Mouse (Mus musculus) C2C12 (cell line): ENCODE measurements at regions not wholly inside any gene's neighbourhood (a gene's known extent, or its start where the extent isn't known, plus 50 kb on each side); places are given as distances from the start of the nearest gene placed in this dataset.

Experiments used
- H3K27me3 ChIP-seq: one replicate; pipeline ENCODE4 v1.6.1; 2011; ENCODE audit not compliant: control insufficient read depth, insufficient read depth, insufficient read length
- H3K36me3 ChIP-seq: one replicate; pipeline ENCODE4 v1.6.1; 2011; ENCODE audit not compliant: control insufficient read depth, insufficient read depth
- H3K4me3 ChIP-seq: one replicate; pipeline ENCODE4 v1.5.1; 2011; ENCODE audit warnings: mild to moderate bottlenecking, control low read depth; ENCODE audit not compliant: poor library complexity, insufficient read depth, severe bottlenecking
- H3K79me2 ChIP-seq: one replicate; pipeline ENCODE4 v1.6.1; 2011; ENCODE audit not compliant: control insufficient read depth, insufficient read depth
- H3K79me3 ChIP-seq: one replicate; pipeline ENCODE4 v1.6.1; 2011; ENCODE audit warnings: low read depth, control low read depth
- H3ac ChIP-seq: one replicate; pipeline ENCODE3; 2011; ENCODE audit warnings: low read depth; ENCODE audit not compliant: control insufficient read depth, insufficient read length
- CEBPB ChIP-seq: IDR thresholded peaks from one replicate; pipeline ENCODE4 v1.6.1; 2011; ENCODE audit warnings: low read depth, mild to moderate bottlenecking, control low read depth, moderate library complexity
- CTCF ChIP-seq: IDR thresholded peaks from one replicate; pipeline ENCODE4 v1.5.1; 2011; ENCODE audit not compliant: control insufficient read depth, insufficient read depth, insufficient read length
- FOSL1 ChIP-seq: IDR thresholded peaks from one replicate; pipeline ENCODE4 v1.8.0; 2011; ENCODE audit warnings: mild to moderate bottlenecking, low read length; ENCODE audit not compliant: poor library complexity, insufficient read depth, severe bottlenecking
- MAX ChIP-seq: IDR thresholded peaks from one replicate; pipeline ENCODE4 v1.6.1; 2011; ENCODE audit warnings: mild to moderate bottlenecking, control low read depth
- MYOD1 ChIP-seq: IDR thresholded peaks from one replicate; pipeline ENCODE4 v1.6.1; 2011; ENCODE audit warnings: low read depth; ENCODE audit not compliant: control insufficient read depth, insufficient read length
- MYOG ChIP-seq: IDR thresholded peaks from one replicate; pipeline ENCODE4 v1.6.1; 2011; ENCODE audit not compliant: control insufficient read depth, insufficient read length; ENCODE audit errors: extremely low read depth
- USF1 ChIP-seq: IDR thresholded peaks from one replicate; pipeline ENCODE4 v1.6.1; 2011; ENCODE audit warnings: low read depth, mild to moderate bottlenecking, control low read depth, moderate library complexity

DNA sequence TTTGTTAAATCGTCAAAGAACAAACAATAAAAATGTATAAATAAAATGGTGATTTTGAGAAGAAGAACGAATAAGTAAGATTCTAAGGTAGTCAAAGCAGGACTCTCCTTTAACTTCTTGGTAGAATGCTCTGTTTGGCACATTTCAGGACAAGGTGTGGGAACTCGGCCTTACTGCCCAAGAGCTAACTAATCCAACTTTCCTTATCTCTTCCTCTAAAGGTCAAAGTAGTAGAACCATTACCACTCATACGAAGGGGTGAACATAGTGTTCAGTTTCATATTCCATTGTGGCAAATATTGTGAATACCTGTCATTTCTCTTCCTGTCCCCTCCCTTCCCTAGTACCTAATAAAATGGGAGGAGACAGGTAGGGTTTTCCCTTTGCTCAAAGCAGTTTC is 313.6 kb upstream of the N6amt1 start:
- TF ChIP-seq FOSL1 (no peak), CEBPB (no peak), CTCF (no peak), MAX (no peak), MYOG (no peak), MYOD1 (no peak)
- no peak overlapping the region for H3K4me3 ChIP-seq
- no peaks in the 10 kb centered on the region for H3K36me3 ChIP-seq
- H3K79me3 ChIP-seq: no peaks in the 10 kb centered on the region
- H3K27me3 ChIP-seq: no peaks in the 10 kb centered on the region
- no peaks in the 10 kb centered on the region for H3K79me2 ChIP-seq
- no peak overlapping the region for H3ac ChIP-seq

DNA sequence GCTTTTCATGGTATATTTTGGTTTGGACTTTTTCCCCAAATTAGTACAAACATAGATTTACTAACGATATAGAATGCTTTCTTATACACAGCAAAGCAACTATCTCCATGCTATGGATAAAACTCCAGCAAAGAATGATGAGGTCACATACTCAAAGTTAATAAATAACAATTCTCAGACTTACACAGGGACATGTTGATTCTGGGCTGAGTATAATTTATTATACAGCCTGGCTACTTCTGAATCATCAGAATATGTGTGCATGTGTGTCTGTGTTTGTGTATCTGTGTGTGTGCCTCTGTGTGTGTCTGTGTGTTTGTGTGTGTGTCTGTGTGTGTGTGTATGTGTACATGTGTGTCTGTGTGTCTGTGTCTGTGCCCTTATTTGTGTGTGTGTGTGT is 314.1 kb upstream of the N6amt1 start:
- no peaks in the 10 kb centered on the region for H3K79me2 ChIP-seq
- H3K27me3 ChIP-seq: no peaks in the 10 kb centered on the region
- no peak overlapping the region for H3ac ChIP-seq
- no peak overlapping the region for H3K4me3 ChIP-seq
- H3K36me3 ChIP-seq: no peaks in the 10 kb centered on the region
- no peaks in the 10 kb centered on the region for H3K79me3 ChIP-seq
- TF ChIP-seq MAX (no peak), CEBPB (no peak), MYOG (no peak), FOSL1 (no peak), CTCF (no peak), USF1 (no peak), MYOD1 (no peak)

DNA sequence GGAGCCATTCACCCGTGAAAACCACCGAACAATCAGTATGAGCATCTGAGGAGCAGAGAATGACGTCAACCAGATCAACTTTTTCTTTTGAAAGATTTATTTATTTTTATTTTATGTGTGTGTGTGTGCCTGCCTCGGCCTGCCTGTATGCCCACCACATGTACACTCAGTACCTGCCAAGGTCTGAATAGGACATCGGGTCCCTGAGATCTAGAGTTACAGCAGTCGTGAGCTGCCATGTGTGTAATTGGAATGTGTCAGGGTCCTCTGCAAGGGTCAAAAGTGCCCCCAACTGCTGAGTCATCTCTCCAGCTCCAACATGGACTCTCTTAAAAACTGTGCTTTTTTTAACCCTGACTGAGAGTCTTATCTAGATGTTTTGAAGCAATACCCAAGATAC is 316.9 kb upstream of the N6amt1 start:
- H3K79me2 ChIP-seq: no peaks in the 10 kb centered on the region
- H3K4me3 ChIP-seq: no peak overlapping the region
- H3ac ChIP-seq: no peak overlapping the region
- TF ChIP-seq CTCF: no peak
- no peak for TF ChIP-seq MYOG
- TF ChIP-seq CEBPB: no peak
- no peak for TF ChIP-seq FOSL1
- TF ChIP-seq USF1: no peak
- no peak for TF ChIP-seq MAX
- no peak for TF ChIP-seq MYOD1
- H3K36me3 ChIP-seq: no peaks in the 10 kb centered on the region
- no peaks in the 10 kb centered on the region for H3K27me3 ChIP-seq
- no peaks in the 10 kb centered on the region for H3K79me3 ChIP-seq

DNA sequence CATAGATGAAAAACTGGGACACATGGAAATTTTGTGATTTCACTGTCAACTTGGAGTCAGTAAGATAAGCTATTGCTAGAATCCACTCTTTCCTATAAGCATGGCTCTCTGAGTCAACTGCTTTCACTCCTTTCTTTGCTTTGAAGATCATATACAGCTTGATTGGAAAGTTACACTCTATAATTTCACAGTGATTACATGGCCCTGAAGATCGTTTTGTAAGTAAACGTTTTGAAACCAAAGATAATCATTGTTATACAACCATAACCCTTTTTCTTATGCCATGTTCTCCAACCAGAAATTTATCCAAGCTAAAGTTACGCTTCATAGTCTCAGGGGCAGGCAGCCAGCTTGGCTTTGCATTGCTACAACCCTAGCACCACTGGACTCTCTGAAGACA is 322.1 kb upstream of the N6amt1 start:
- H3ac ChIP-seq: no peak overlapping the region
- no peaks in the 10 kb centered on the region for H3K79me3 ChIP-seq
- no peaks in the 10 kb centered on the region for H3K27me3 ChIP-seq
- no peaks in the 10 kb centered on the region for H3K36me3 ChIP-seq
- no peaks in the 10 kb centered on the region for H3K79me2 ChIP-seq
- TF ChIP-seq FOSL1: no peak
- no peak for TF ChIP-seq MYOG
- no peak for TF ChIP-seq MYOD1
- TF ChIP-seq MAX: no peak
- no peak for TF ChIP-seq CEBPB
- no peak for TF ChIP-seq USF1
- no peak for TF ChIP-seq CTCF
- no peak overlapping the region for H3K4me3 ChIP-seq

DNA sequence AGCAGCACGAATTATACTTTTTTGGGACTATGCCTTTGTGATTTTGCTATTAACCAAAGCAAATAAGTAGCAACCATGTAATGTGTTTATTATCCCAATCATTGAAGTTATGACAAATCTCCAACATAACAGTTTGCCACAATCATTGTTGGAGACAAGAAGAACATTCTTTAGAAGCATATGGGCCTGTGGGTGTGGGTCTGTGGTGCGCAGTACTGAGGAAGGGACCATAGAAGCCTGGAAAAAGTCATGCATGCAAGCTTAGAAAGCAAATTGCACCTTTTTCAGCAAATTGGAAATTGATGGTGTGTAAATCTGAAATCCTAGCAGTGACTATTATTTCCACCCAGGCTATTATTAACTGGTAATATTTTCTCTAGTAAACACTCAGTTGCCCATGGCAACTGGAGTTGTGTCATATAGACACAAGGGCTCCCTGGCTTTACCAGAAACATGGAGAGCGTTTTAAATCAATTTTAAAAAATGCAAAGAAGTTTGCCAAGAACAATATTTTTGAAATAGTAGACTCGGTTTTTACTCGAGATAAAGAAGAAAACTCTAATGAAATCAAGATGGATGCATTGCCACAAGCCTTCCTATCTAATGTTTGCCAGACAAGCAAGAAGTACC is 325.4 kb upstream of the N6amt1 start:
- TF ChIP-seq FOSL1 (no peak), MYOG (no peak), USF1 (no peak), MAX (no peak), CTCF (no peak)
- Histone ChIP-seq H3K79me3 (no peaks in the 10 kb centered on the region), H3ac (no peak overlapping the region), H3K4me3 (no peak overlapping the region), H3K36me3 (no peaks in the 10 kb centered on the region), H3K79me2 (no peaks in the 10 kb centered on the region), H3K27me3 (no peaks in the 10 kb centered on the region)

DNA sequence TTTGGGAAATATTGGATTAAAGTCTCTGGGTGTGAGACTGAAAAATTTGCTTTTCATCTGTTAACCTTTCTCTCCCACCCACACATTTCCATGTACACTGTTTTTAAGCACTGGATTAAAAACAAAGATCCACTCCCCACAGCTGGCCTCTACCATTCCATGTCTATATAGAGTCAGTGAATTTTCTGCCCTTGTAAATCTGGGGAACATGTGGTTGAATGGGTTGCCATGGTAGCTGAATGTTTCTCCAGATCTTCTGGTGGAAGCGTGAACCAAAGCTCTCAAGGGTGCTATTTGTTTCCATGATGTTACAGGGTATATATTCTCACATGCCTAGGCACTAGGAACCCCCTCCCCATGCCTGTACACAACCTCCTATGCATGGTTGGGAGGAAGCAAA is 326.4 kb upstream of the N6amt1 start:
- H3K27me3 ChIP-seq: no peaks in the 10 kb centered on the region
- H3ac ChIP-seq: no peak overlapping the region
- H3K4me3 ChIP-seq: no peak overlapping the region
- TF ChIP-seq MYOG (no peak), MAX (no peak), MYOD1 (no peak), CTCF (no peak), FOSL1 (no peak), CEBPB (no peak), USF1 (no peak)
- no peaks in the 10 kb centered on the region for H3K79me2 ChIP-seq
- no peaks in the 10 kb centered on the region for H3K79me3 ChIP-seq
- no peaks in the 10 kb centered on the region for H3K36me3 ChIP-seq
